Mouse (Mus musculus): ENCODE measurements around the gene Arhgap27.
"Not testable (repeated sequence)": the region's sequence is repeated elsewhere in the genome, so short reads cannot be mapped to it uniquely, and the experiment has no call there.

Arhgap27 gene

DNA sequence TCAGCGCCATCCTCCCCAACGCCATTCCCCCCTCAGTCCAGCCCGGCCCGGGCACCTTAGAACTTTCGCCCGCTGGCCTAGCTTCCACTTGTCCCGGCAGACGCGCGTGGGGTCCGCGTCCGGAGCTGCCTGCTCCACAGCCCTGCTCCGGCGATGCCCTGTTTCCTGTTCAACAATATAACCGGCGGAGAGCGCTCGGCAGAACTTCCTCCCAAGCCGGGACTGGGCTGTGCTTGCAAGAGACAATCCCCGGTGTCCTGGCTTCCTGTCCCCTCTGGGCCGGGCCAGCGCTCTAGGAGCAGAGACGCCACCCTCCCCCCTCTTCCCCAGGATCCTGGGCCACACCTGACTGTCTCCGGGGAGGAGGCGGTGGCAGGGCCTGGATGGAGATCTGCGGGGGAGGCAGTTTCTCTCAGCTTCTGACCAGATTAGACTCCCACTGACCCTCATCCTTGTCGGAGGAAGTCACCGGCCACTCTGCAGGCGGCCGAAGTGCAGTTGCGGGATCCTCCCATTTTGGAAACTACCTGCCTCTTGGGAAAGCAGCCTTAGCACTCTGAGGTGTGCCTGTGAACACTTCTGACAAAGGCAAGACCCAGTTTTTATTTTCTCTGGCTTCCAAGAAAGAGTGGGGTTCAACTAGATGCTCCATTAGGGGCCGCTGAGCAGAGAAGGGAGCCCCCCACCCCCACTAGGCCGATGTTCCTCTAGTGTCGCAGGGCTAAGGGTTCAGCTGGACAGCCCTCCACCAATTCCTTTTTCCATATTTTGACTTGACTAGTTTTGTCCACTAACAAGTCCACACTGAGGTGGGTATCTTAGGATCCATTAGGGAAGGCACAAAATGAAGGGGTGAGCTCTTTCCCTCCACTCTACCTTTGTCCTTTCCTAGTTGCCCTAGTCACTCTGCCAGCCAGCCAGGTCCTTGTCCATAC lies at the start of gene Arhgap27:
TSS of gene Arhgap27 (minus strand) at position 479 of the 935 bp plus-strand sequence.
- in situ Hi-C loops (cut with MboI): loop anchor here (5.0 kb wide), 1 partner anchor 49 kb away; the partner anchor contains the start of gene Plekhm1

- in situ Hi-C loops (cut with MboI): loop anchor here (5.0 kb wide), 1 partner anchor 51 kb away; the partner anchor contains the start of gene Arhgap27
Observed at GRCm38 (mm10) chr11:103412950-103413423, 49.5 kb upstream of the Arhgap27 start.

- in situ Hi-C loops (cut with MboI): loop anchor here (5.0 kb wide), 1 partner anchor 50 kb away; the partner anchor contains the start of gene Arhgap27
Observed at GRCm38 (mm10) chr11:103411981-103412949, 48.8 kb upstream of the Arhgap27 start, which contains the start of gene Plekhm1. Gene Plekhm1, minus strand, starts transcription at chr11:103412687.

DNA sequence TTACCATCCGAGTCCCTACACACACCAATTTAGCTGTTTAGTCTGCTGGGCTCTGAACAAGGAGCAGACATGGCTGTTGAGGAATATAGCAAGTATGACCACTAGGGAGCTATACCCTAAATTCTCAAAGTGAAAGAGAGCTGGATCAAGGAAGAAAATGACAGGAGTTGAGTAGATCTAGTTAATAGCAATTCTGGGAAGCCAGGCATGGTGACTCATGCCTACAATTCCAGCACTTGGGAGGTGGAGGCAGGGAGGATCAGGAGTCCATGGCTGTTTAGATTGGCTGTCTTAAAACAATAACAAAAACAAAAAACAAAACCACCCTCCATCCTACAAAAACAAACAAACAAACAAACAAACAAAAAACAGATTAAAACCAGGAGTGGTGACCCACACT lies 47.8 kb upstream of the Arhgap27 start:
- in situ Hi-C loops (cut with MboI): loop anchor here (5.0 kb wide), 1 partner anchor 49 kb away; the partner anchor contains the start of gene Arhgap27

- in situ Hi-C loops (cut with MboI): no loop called here
Observed at GRCm38 (mm10) chr11:103408880-103409279, 45.4 kb upstream of the Arhgap27 start.

GRCm38 (mm10) chr11:103407136-103407535 lies 43.6 kb upstream of the Arhgap27 start:
- in situ Hi-C loops (cut with MboI): not testable (repeated sequence)

DNA sequence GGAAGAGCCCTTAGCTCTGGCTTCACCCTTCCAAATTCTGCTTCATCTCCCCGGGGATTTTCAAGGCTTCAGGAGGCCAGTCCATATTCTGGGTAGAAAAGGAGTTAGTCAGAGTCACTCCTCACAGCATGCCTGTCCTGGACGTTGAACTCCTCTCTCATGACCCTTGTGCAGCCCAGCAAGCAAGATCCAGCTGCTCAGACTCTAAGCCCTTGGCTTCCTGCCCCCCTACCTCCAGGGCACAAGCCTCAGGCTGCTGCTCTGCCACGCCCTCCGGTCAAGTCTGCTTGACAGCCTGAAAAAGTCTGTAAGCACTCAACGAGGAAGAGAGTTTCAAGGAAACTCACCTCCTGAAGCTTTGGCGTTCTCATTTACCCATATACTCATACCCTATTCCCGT lies 43.1 kb upstream of the Arhgap27 start:
- in situ Hi-C loops (cut with MboI): no loop called here

- in situ Hi-C loops (cut with MboI): no loop called here
Observed at GRCm38 (mm10) chr11:103405814-103406213, 42.3 kb upstream of the Arhgap27 start.

GRCm38 (mm10) chr11:103404618-103405017 lies 41.1 kb upstream of the Arhgap27 start:
- in situ Hi-C loops (cut with MboI): no loop called here

DNA sequence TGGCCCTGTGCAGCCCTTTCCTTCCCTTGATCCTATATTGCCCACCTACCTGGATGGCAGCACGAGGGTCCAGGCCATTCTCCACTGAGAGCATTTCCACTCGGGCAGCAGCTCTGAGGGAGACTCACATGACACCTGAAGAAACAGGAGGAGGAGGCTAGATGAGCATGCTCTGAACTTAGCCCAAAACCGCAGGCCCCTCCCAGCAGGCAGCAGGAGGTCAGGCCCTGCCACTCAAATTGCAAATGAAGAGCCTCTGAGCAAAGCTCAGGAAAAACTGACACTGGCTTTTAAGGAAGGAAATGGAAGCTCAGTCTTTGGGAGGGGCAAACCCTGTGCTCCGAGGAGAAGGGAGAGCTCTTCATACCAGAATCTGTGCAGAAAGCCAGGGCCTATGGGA lies 40.3 kb upstream of the Arhgap27 start:
- in situ Hi-C loops (cut with MboI): no loop called here

GRCm38 (mm10) chr11:103402738-103403137 lies 39.2 kb upstream of the Arhgap27 start:
- in situ Hi-C loops (cut with MboI): no loop called here

DNA sequence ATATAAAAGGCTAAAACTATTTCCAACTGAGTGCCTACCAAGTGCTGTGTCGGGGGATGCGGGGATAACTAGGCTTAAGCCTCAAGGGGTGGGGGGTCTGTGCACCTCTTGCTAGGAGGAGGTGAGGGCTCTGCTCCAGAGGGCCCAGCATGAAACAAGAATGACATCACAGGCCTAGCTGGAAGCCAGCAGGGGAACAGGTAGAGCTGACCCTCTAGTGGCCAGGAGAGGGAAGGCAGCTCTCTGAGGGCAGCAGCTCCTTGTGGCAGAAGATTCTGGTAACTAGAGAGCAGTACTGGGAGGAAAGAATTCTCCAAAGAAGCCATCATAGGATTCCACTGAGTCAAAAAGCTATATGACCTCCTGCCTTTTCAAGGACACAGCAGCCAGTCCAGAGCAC lies 38.7 kb upstream of the Arhgap27 start:
- in situ Hi-C loops (cut with MboI): no loop called here

- in situ Hi-C loops (cut with MboI): no loop called here
Observed at GRCm38 (mm10) chr11:103399986-103400385, 36.5 kb upstream of the Arhgap27 start.

DNA sequence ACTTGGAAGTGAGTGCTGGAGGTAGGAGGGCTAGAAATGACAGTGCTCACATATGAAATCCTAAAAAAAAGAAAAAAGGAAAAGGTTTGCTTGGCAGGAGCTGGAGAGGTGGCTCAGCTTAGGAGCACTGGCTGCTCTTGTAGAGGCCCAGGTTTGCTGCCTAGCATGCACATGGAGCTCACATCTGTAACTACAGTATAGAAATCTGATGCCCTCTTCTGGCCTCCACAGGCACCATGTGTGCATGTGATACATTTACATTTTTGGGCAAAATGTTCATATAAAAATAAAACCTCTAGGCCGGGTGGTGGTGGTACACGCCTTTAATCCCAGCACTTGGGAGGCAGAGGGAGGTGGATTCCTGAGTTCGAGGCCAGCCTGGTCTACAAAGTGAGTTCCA lies 35.6 kb upstream of the Arhgap27 start:
- in situ Hi-C loops (cut with MboI): no loop called here

DNA sequence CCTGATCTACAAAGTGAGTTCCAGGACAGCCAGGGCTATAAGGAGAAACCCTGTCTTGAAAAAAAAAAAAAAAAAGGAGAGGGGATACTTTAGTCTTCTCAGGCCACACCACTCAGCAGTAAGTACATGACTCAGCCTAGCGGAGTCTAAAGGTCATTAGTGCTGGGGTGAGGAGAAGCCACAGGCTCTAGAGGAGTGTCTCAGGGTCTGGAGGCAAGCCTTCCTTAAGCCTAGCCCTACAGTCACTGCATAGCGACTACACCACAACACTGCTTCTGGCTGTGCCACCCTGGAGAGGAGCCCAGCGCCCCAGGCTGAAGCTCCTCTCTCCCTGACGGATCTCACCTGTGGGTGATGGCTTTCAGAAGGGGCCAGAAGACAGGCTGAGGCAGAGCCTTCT lies 33.2 kb upstream of the Arhgap27 start:
- in situ Hi-C loops (cut with MboI): no loop called here

GRCm38 (mm10) chr11:103396236-103396635 lies 32.7 kb upstream of the Arhgap27 start:
- in situ Hi-C loops (cut with MboI): no loop called here

GRCm38 (mm10) chr11:103394604-103395003 lies 31.1 kb upstream of the Arhgap27 start:
- in situ Hi-C loops (cut with MboI): no loop called here

DNA sequence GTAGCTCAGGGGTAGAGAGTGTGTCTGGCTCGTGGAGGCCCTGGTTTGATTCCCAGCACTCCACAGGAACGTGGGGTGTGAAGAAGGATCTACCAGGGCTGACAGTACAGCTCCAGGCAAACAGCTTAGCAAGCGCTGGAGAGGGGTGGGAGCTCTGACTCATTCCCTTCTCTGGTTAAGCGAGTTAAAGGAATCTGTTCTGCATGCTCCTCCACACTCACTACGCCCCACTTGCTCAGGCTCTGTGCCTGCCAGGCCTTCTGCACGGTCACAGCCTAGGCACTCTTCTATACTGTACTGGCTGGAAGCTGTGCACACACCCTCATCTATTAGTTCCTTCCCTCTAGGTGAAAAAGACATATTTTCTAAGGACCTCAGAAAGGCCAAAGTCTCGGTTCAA lies 30.5 kb upstream of the Arhgap27 start:
- in situ Hi-C loops (cut with MboI): no loop called here

- in situ Hi-C loops (cut with MboI): no loop called here
Observed at GRCm38 (mm10) chr11:103387870-103388526, 24.5 kb upstream of the Arhgap27 start.

DNA sequence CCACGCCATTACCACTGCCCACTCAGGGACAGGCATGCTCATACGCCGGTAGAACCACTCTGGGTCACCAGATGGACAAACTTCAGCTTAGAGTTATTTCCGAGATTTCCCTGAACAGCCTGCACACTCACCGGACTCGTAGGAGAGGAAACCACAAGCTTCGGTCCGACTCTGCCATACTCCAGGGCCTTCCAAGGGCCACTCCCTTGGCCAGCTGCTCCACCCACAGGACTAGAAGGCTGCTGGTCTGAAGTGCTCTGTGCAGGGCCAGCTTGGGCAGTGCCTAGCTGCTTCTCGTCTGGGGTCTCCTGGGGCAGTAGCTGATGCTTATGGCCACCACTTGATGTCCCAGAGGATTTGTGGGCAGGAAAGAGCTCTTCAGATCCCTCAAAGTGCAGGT lies 23.3 kb upstream of the Arhgap27 start:
- in situ Hi-C loops (cut with MboI): no loop called here

DNA sequence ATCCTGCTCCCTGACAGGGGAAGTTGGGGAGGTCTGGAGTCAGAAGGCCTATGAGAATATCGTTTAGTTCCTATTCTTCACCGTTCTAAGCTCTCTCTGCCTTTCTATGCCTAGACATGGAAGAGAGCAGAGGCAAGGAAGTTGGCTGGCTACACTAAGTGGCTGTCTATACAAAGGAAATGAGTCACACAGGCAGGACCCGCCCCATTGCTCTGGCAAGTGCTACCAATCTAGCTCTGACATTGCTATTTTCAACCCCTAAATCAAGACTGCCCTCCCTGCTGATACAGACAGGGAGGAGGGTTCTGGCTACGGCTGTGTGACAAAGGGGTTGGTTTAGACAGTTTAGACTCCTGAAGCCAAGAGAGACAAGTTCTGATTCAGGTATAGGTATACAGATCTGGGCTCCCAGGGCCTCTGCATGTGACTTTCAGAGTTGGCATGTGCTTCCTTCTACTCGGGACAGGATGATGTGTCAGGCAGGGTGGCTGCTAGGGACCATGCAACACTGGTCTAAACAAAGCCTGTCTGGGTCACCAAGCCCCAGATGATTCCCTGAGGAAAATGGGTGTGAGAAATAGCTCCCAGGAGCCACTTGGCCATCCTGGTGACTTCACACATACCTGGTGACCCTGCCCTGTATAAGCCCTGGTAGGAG lies 18.6 kb upstream of the Arhgap27 start:
- in situ Hi-C loops (cut with MboI): no loop called here
